Mouse (Mus musculus) neural tube, embryonic 11.5 days (tissue): Measurements from ENCODE around the gene Metap1. TPM values are rescaled to one million over a fixed set of nuclear protein-coding genes. Genes with fewer than 3 reads are reported as not detected.

ENCODE experiments used
- ATAC-seq: fragments of 200-750 bp; cut with Nextera tagmentation; 2 replicates; pipeline ENCODE4 v1.8.0; 2017; ENCODE audit warnings: moderate number of reproducible peaks, mild to moderate bottlenecking, moderate TSS enrichment, moderate library complexity; ENCODE audit not compliant: insufficient read depth, low FRiP score, low TSS enrichment
- DNase-seq: peaks from one replicate; pipeline ENCODE4 v3.0.0-alpha.2; 2015; ENCODE audit warnings: low spot score
- H3K27ac ChIP-seq: fragments of 300-500 bp; sonication (generic); 2 replicates; pipeline ENCODE4 v1.5.1; 2014; ENCODE audit warnings: low read depth, mild to moderate bottlenecking, low read length
- H3K27me3 ChIP-seq: fragments of 300-500 bp; sonication (generic); 2 replicates; pipeline ENCODE4 v1.6.1; 2014; ENCODE audit warnings: mild to moderate bottlenecking, low read length, mixed read lengths; ENCODE audit not compliant: control insufficient read depth, insufficient read depth
- H3K36me3 ChIP-seq: fragments of 300-500 bp; sonication (generic); 2 replicates; pipeline ENCODE4 v1.6.1; 2014; ENCODE audit warnings: mild to moderate bottlenecking, low read length, moderate library complexity, mixed read lengths; ENCODE audit not compliant: control insufficient read depth, insufficient read depth
- H3K4me1 ChIP-seq: fragments of 300-500 bp; sonication (generic); 2 replicates; pipeline ENCODE4 v1.6.1; 2014; ENCODE audit warnings: low read length, mixed read lengths; ENCODE audit not compliant: control insufficient read depth, insufficient read depth
- H3K4me2 ChIP-seq: fragments of 300-500 bp; sonication (generic); 2 replicates; pipeline ENCODE4 v1.6.1; 2014; ENCODE audit warnings: low read depth, mild to moderate bottlenecking, moderate library complexity
- H3K4me3 ChIP-seq: fragments of 300-500 bp; sonication (generic); 2 replicates; pipeline ENCODE4 v1.5.1; 2014; ENCODE audit warnings: low read depth, low read length
- H3K9ac ChIP-seq: fragments of 300-500 bp; sonication (generic); 2 replicates; pipeline ENCODE4 v1.6.1; 2014; ENCODE audit warnings: mild to moderate bottlenecking, low read length
- H3K9me3 ChIP-seq: fragments of 300-500 bp; sonication (generic); 2 replicates; pipeline ENCODE4 v1.6.1; 2016; ENCODE audit warnings: low read length; ENCODE audit not compliant: control insufficient read depth
- WGBS: fragments of 180-500 bp; shearing (Covaris S2); extraction: QIAGEN DNeasy Blood & Tissue Kit; methylation state at CpG from one replicate; pipeline ENCODE4 v1.1.7; 2014; 5-methylcytosine and 5-hydroxymethylcytosine counted together
- polyA plus RNA-seq: library from polyadenylated mRNA; unstranded; fragments of >200 nt; fragmentation: Nextera tagmentation; extraction: Ambion mirVana; gene quantifications from 2 replicates; pipeline ENCODE4 v1.2.1, GENCODE M21; 2014

Gene Metap1
- polyA plus RNA-seq, 1 experiment from 2014 or later = 69.0 TPM

- ATAC-seq = no peak
- Histone ChIP-seq H3K27me3 (no peaks in the 10 kb centered on the region), H3K4me1 (no peaks in the 10 kb centered on the region), H3K4me2 (no peak overlapping the region), H3K4me3 (no peak overlapping the region), H3K9me3 (no peaks in the 10 kb centered on the region), H3K27ac (no peak overlapping the region), H3K9ac (no peak overlapping the region), H3K36me3 (peaks cover 10% of the 10 kb centered on the region)
- 79% methylated on average over 12 of the region's 12 CpGs for WGBS
- DNase-seq = no peak
Observed at GRCm38 (mm10) chr3:138448077-138448860, 41.0 kb downstream of the Metap1 start.

GRCm38 (mm10) chr3:138443465-138443771, 45.9 kb downstream of the Metap1 start:
- peak overlapping the region; percentile 78 for H3K27ac ChIP-seq
- peak overlapping the region; percentile 89 for H3K4me3 ChIP-seq
- peak overlapping the region; percentile 80 for H3K4me2 ChIP-seq
- 3% methylated on average over 9 of the region's 9 CpGs for WGBS
- ATAC-seq (no peak), DNase-seq (no peak)
- H3K27me3 ChIP-seq = no peaks in the 10 kb centered on the region
- H3K9me3 ChIP-seq = no peaks in the 10 kb centered on the region
- no peaks in the 10 kb centered on the region for H3K4me1 ChIP-seq
- peak overlapping the region; percentile 91 for H3K9ac ChIP-seq
- no peaks in the 10 kb centered on the region; the same call in none of the 2 replicates for H3K36me3 ChIP-seq

- ATAC-seq (peak; percentile 98), DNase-seq (peak; percentile 97)
- Histone ChIP-seq H3K4me1 (no peaks in the 10 kb centered on the region), H3K9me3 (no peaks in the 10 kb centered on the region), H3K9ac (peak within 1 kb of the TSS; percentile 91), H3K27ac (peak within 1 kb of the TSS; percentile 78), H3K4me3 (peak within 1 kb of the TSS; percentile 89), H3K27me3 (no peaks in the 10 kb centered on the region), H3K4me2 (peak within 1 kb of the TSS; percentile 80), H3K36me3 (no peaks in the 10 kb centered on the region; the same call in none of the 2 replicates)
- WGBS = under 1% methylated on average over 80 of the region's 86 CpGs
Observed at GRCm38 (mm10) chr3:138442612-138443464, 46.5 kb downstream of the Metap1 start, which contains the start of gene Adh5. Adh5 (plus strand) TSS chr3:138443093.

GRCm38 (mm10) chr3:138442203-138442602, 47.1 kb downstream of the Metap1 start:
- no peaks in the 10 kb centered on the region for H3K4me1 ChIP-seq
- H3K27ac ChIP-seq = peak overlapping the region; percentile 78
- no peaks in the 10 kb centered on the region; the same call in none of the 2 replicates for H3K36me3 ChIP-seq
- no peak for DNase-seq
- peak overlapping the region; percentile 91 for H3K9ac ChIP-seq
- H3K4me3 ChIP-seq = peak overlapping the region; percentile 89
- H3K27me3 ChIP-seq = no peaks in the 10 kb centered on the region
- WGBS = 3% methylated on average over 9 of the region's 9 CpGs
- peak overlapping the region; percentile 80 for H3K4me2 ChIP-seq
- no peaks in the 10 kb centered on the region for H3K9me3 ChIP-seq
- peak; percentile 13 for ATAC-seq

- WGBS = 80% methylated on average over 3 of the region's 3 CpGs
- Histone ChIP-seq H3K27ac (no peak overlapping the region), H3K36me3 (no peaks in the 10 kb centered on the region), H3K9ac (no peak overlapping the region), H3K4me3 (no peak overlapping the region), H3K4me1 (no peaks in the 10 kb centered on the region), H3K27me3 (no peaks in the 10 kb centered on the region), H3K9me3 (no peaks in the 10 kb centered on the region), H3K4me2 (no peak overlapping the region)
- no peak for ATAC-seq
- no peak for DNase-seq
Observed at GRCm38 (mm10) chr3:138438716-138439115, 50.6 kb downstream of the Metap1 start.

- Histone ChIP-seq H3K9ac (no peak overlapping the region), H3K36me3 (no peaks in the 10 kb centered on the region), H3K27me3 (no peaks in the 10 kb centered on the region), H3K4me1 (no peaks in the 10 kb centered on the region), H3K27ac (no peak overlapping the region), H3K4me3 (no peak overlapping the region), H3K9me3 (no peaks in the 10 kb centered on the region), H3K4me2 (no peak overlapping the region)
- 86% methylated on average over 2 of the region's 2 CpGs for WGBS
- no peak for DNase-seq
- ATAC-seq = no peak
Observed at GRCm38 (mm10) chr3:138431835-138432234, 57.5 kb downstream of the Metap1 start.

GRCm38 (mm10) chr3:138430360-138430976, 58.8 kb downstream of the Metap1 start:
- Histone ChIP-seq H3K4me2 (no peak overlapping the region), H3K9ac (no peak overlapping the region), H3K4me3 (no peak overlapping the region), H3K36me3 (no peaks in the 10 kb centered on the region), H3K9me3 (no peaks in the 10 kb centered on the region), H3K27me3 (no peaks in the 10 kb centered on the region), H3K27ac (no peak overlapping the region), H3K4me1 (no peaks in the 10 kb centered on the region)
- DNase-seq (no peak), ATAC-seq (no peak)
- 88% methylated on average over 6 of the region's 6 CpGs for WGBS

GRCm38 (mm10) chr3:138424247-138424646, 65.1 kb downstream of the Metap1 start:
- Histone ChIP-seq H3K4me3 (no peak overlapping the region), H3K9ac (no peak overlapping the region), H3K36me3 (no peaks in the 10 kb centered on the region), H3K9me3 (no peaks in the 10 kb centered on the region), H3K27me3 (no peaks in the 10 kb centered on the region), H3K27ac (no peak overlapping the region), H3K4me1 (no peaks in the 10 kb centered on the region), H3K4me2 (no peak overlapping the region)
- WGBS = 85% methylated on average over 4 of the region's 4 CpGs
- no peak for ATAC-seq
- DNase-seq = no peak
